Mouse (Mus musculus): ENCODE results near the gene Car10. TPM values are rescaled to one million over a fixed set of nuclear protein-coding genes. Genes with fewer than 3 reads are reported as not detected.

Car10 gene
- polyA plus RNA-seq, 1 experiment from 2014 or later: 0.08 TPM

DNA sequence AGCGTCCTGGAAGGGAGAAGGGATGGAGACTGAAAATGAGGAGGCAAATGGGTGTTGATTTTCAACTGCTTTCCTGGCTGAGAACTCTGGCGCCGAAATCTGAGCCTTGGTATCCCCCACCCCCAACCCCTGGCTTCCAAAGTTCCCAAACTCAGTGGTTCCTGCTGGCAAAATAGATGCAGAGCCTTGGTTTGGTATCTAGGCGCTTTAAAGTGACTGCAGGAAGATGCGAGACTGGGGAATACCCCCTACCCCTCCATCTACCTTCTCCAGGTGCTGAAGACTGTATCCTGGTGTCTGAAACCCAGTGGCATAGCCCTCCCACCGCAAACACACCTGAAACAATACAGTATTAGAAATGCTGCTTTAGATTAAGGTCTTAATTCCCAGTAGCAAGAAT, 2.8 kb downstream of the Car10 start:
- no peak overlapping the region for H3K9ac ChIP-seq (ENCODE audit: low read length)
- H3K4me3 ChIP-seq (ENCODE audit: low read depth, low read length): no peak overlapping the region
- peaks cover 47% of the 10 kb centered on the region for H3K27me3 ChIP-seq (ENCODE audit: control insufficient read depth, insufficient read depth, low read length)
- no peaks in the 10 kb centered on the region for H3K9me3 ChIP-seq (ENCODE audit: control insufficient read depth, low read length)
- ATAC-seq (ENCODE audit: insufficient number of reproducible peaks, low FRiP score, low TSS enrichment, low read depth) (no peak), DNase-seq (ENCODE audit: low spot score) (no peak)
- no peak overlapping the region for H3K27ac ChIP-seq (replicated peaks; ENCODE audit: low read depth, low read length)
- 3% methylated on average over 6 of the region's 6 CpGs for WGBS
- no peak overlapping the region for H3K4me2 ChIP-seq (ENCODE audit: low read depth, severe bottlenecking)
- H3K4me1 ChIP-seq (ENCODE audit: control insufficient read depth, insufficient read depth, low read length): no peaks in the 10 kb centered on the region; the same call in 1 of the 2 replicates
- H3K36me3 ChIP-seq (ENCODE audit: control insufficient read depth, insufficient read depth, low read length): no peaks in the 10 kb centered on the region

GRCm38 (mm10) chr11:93101106-93101505, 3.3 kb downstream of the Car10 start:
- H3K4me2 ChIP-seq (ENCODE audit: low read depth, severe bottlenecking): no peak overlapping the region
- ATAC-seq (ENCODE audit: insufficient number of reproducible peaks, low FRiP score, low TSS enrichment, low read depth) (no peak), DNase-seq (ENCODE audit: low spot score) (no peak)
- H3K27me3 ChIP-seq (ENCODE audit: control insufficient read depth, insufficient read depth, low read length): peaks cover 47% of the 10 kb centered on the region
- no peaks in the 10 kb centered on the region; the same call in 1 of the 2 replicates for H3K4me1 ChIP-seq (ENCODE audit: control insufficient read depth, insufficient read depth, low read length)
- no peaks in the 10 kb centered on the region for H3K9me3 ChIP-seq (ENCODE audit: control insufficient read depth, low read length)
- H3K4me3 ChIP-seq (ENCODE audit: low read depth, low read length): no peak overlapping the region
- no peaks in the 10 kb centered on the region for H3K36me3 ChIP-seq (ENCODE audit: control insufficient read depth, insufficient read depth, low read length)
- no peak overlapping the region for H3K27ac ChIP-seq (replicated peaks; ENCODE audit: low read depth, low read length)
- H3K9ac ChIP-seq (ENCODE audit: low read length): no peak overlapping the region
- WGBS: 13% methylated on average over 2 of the region's 2 CpGs

DNA sequence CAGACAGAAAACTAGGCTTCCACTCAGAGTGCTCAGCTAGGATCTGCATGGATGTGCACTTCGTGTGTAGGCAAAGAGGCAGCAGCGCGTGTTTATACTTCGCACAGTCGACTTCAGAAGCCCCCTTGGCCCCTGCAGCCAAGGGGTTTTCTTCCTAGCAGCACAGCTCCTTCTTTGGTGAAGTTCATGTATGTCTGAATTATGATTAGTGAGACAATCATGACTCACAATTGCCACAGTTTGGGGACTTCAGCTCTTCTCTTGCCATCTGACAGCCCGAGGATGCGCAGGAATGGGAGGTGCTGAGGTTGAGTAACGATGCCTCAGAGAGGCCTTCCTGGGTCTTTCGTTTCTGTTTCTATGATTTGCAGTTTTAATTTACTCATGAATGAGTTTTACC, 4.5 kb downstream of the Car10 start:
- ATAC-seq (ENCODE audit: insufficient number of reproducible peaks, low FRiP score, low TSS enrichment, low read depth) (no peak), DNase-seq (ENCODE audit: low spot score) (no peak)
- Histone ChIP-seq H3K36me3 (ENCODE audit: control insufficient read depth, insufficient read depth, low read length) (no peaks in the 10 kb centered on the region), H3K9ac (ENCODE audit: low read length) (no peak overlapping the region), H3K4me1 (ENCODE audit: control insufficient read depth, insufficient read depth, low read length) (no peaks in the 10 kb centered on the region; the same call in 1 of the 2 replicates), H3K27ac (replicated peaks; ENCODE audit: low read depth, low read length) (no peak overlapping the region), H3K27me3 (ENCODE audit: control insufficient read depth, insufficient read depth, low read length) (peaks cover 44% of the 10 kb centered on the region), H3K4me2 (ENCODE audit: low read depth, severe bottlenecking) (no peak overlapping the region), H3K9me3 (ENCODE audit: control insufficient read depth, low read length) (no peaks in the 10 kb centered on the region), H3K4me3 (ENCODE audit: low read depth, low read length) (no peak overlapping the region)
- 91% methylated on average over 9 of the region's 9 CpGs for WGBS

DNA sequence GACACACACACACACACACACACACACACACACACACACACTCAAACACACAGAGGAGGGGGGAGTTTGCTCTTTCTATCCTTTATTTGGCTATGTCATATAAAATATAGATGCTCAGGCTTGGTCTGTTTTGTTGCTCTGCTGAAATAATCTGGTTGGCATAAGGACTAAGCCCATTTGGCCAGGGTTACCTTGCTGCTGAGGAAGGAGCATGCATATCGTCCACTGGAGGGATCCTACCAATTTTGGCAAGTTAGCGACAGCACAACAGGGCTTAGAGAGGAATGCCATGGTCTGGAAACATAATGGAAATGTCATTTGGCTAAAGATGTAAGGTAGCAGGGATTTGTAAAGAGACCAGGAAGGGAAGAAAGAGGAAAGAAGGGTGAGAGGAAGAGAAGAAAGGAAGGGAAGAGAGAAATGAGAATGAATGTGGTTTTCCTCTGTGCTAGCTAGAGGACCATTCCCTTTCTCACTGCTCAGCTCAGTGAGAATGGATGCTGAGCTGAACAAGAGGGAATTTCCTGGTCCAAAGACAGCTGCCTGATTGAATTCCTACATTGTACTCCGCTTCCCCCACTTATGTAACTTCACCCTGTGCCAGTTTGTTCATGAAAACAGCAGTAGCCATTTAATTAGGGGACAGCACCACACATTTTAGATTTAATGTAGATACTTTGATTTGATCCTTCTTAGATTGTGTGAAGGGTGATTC, 5.4 kb downstream of the Car10 start:
- H3K36me3 ChIP-seq (ENCODE audit: control insufficient read depth, insufficient read depth, low read length): no peaks in the 10 kb centered on the region
- DNase-seq (ENCODE audit: low spot score) (no peak), ATAC-seq (ENCODE audit: insufficient number of reproducible peaks, low FRiP score, low TSS enrichment, low read depth) (no peak)
- H3K27me3 ChIP-seq (ENCODE audit: control insufficient read depth, insufficient read depth, low read length): peaks cover 34% of the 10 kb centered on the region
- no peak overlapping the region for H3K4me2 ChIP-seq (ENCODE audit: low read depth, severe bottlenecking)
- 65% methylated on average over 3 of the region's 3 CpGs for WGBS
- no peak overlapping the region for H3K27ac ChIP-seq (replicated peaks; ENCODE audit: low read depth, low read length)
- H3K9me3 ChIP-seq (ENCODE audit: control insufficient read depth, low read length): no peaks in the 10 kb centered on the region
- no peak overlapping the region for H3K9ac ChIP-seq (ENCODE audit: low read length)
- H3K4me3 ChIP-seq (ENCODE audit: low read depth, low read length): no peak overlapping the region
- H3K4me1 ChIP-seq (ENCODE audit: control insufficient read depth, insufficient read depth, low read length): no peaks in the 10 kb centered on the region; the same call in 1 of the 2 replicates

DNA sequence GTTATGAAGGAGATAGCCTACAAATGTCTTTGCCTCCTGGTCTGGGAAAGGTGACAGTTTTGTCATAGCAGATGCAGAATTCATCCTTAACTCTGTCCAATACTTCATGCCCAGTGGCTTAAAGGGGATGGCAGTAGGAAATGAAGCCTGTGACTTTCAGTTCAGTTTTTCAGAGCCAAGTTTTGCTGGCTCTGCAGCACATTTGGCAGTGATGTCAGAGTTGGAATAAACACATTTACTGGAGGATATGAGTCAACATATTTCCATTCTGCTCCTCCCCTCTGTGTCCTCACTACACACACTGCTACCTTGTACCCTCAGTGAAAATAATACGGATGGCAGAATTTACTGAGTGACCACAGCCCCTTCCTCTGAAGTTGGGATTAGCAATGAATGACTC, 11.6 kb downstream of the Car10 start:
- ATAC-seq (ENCODE audit: insufficient number of reproducible peaks, low FRiP score, low TSS enrichment, low read depth) (no peak), DNase-seq (ENCODE audit: low spot score) (no peak)
- Histone ChIP-seq H3K27ac (replicated peaks; ENCODE audit: low read depth, low read length) (no peak overlapping the region), H3K9me3 (ENCODE audit: control insufficient read depth, low read length) (no peaks in the 10 kb centered on the region), H3K4me3 (ENCODE audit: low read depth, low read length) (no peak overlapping the region), H3K36me3 (ENCODE audit: control insufficient read depth, insufficient read depth, low read length) (no peaks in the 10 kb centered on the region), H3K9ac (ENCODE audit: low read length) (no peak overlapping the region), H3K27me3 (ENCODE audit: control insufficient read depth, insufficient read depth, low read length) (no peaks in the 10 kb centered on the region), H3K4me2 (ENCODE audit: low read depth, severe bottlenecking) (no peak overlapping the region), H3K4me1 (ENCODE audit: control insufficient read depth, insufficient read depth, low read length) (no peaks in the 10 kb centered on the region)
- WGBS: 87% methylated on average over 1 of the region's 1 CpGs

DNA sequence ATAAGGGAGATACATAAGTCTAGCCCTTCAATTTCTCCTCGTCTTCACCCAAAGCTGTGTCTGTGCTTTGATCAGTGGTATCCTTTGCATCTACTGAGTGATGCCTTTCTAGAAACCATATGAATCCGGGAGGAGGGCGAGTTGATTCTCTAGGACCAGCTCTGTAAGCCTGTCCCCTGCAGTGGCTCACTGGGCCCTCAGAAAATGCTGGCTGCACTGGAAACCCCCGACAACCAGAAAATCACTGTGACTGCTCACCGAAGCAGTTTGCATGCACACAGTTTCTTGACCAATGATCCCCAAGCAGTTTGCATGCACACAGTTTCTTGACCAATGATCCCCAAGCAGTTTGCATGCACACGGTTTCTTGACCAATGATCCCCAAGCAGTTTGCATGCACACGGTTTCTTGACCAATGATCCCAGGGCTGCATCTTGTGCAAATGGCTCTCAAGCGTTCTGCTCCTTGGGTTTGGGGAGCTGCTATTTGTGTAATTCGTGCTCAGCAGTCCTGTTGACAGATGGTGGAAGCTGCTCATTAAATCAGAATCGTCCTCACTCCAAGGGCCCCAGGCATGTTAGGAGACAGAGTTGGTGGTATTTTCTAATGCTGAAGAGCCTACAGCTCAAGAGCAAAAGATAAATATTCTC, 23.1 kb downstream of the Car10 start:
- 80% methylated on average over 10 of the region's 10 CpGs for WGBS
- H3K9ac ChIP-seq (ENCODE audit: low read length): no peak overlapping the region
- H3K4me2 ChIP-seq (ENCODE audit: low read depth, severe bottlenecking): no peak overlapping the region
- no peaks in the 10 kb centered on the region for H3K4me1 ChIP-seq (ENCODE audit: control insufficient read depth, insufficient read depth, low read length)
- H3K27me3 ChIP-seq (ENCODE audit: control insufficient read depth, insufficient read depth, low read length): no peaks in the 10 kb centered on the region
- no peak overlapping the region for H3K27ac ChIP-seq (replicated peaks; ENCODE audit: low read depth, low read length)
- H3K4me3 ChIP-seq (ENCODE audit: low read depth, low read length): no peak overlapping the region
- no peaks in the 10 kb centered on the region for H3K36me3 ChIP-seq (ENCODE audit: control insufficient read depth, insufficient read depth, low read length)
- ATAC-seq (ENCODE audit: insufficient number of reproducible peaks, low FRiP score, low TSS enrichment, low read depth) (no peak), DNase-seq (ENCODE audit: low spot score) (no peak)
- no peaks in the 10 kb centered on the region for H3K9me3 ChIP-seq (ENCODE audit: control insufficient read depth, low read length)

DNA sequence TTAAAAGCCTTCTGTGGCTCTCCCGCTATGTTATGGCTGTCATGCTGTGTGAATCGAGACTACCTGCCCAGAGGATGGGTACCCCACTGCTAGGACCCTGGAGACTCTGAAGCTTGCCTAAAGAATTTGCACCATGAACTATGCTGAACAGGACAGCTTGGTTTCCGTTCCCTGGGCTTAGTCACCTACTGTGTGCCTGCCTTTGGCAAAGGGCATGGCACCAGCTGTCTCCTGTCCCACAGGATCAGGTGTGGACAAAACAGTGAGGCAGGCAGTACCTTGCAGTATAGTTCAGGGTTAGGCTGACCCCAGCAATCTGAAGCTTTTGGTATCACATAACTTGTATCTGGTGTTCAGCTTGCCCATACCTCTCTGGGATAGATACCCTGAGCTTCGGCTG, 25.9 kb downstream of the Car10 start:
- DNase-seq (ENCODE audit: low spot score) (no peak), ATAC-seq (ENCODE audit: insufficient number of reproducible peaks, low FRiP score, low TSS enrichment, low read depth) (no peak)
- no peaks in the 10 kb centered on the region for H3K9me3 ChIP-seq (ENCODE audit: control insufficient read depth, low read length)
- no peak overlapping the region for H3K27ac ChIP-seq (replicated peaks; ENCODE audit: low read depth, low read length)
- H3K4me2 ChIP-seq (ENCODE audit: low read depth, severe bottlenecking): no peak overlapping the region
- no peaks in the 10 kb centered on the region for H3K36me3 ChIP-seq (ENCODE audit: control insufficient read depth, insufficient read depth, low read length)
- 76% methylated on average over 4 of the region's 4 CpGs for WGBS
- no peaks in the 10 kb centered on the region for H3K27me3 ChIP-seq (ENCODE audit: control insufficient read depth, insufficient read depth, low read length)
- no peak overlapping the region for H3K9ac ChIP-seq (ENCODE audit: low read length)
- H3K4me3 ChIP-seq (ENCODE audit: low read depth, low read length): no peak overlapping the region
- no peaks in the 10 kb centered on the region for H3K4me1 ChIP-seq (ENCODE audit: control insufficient read depth, insufficient read depth, low read length)

DNA sequence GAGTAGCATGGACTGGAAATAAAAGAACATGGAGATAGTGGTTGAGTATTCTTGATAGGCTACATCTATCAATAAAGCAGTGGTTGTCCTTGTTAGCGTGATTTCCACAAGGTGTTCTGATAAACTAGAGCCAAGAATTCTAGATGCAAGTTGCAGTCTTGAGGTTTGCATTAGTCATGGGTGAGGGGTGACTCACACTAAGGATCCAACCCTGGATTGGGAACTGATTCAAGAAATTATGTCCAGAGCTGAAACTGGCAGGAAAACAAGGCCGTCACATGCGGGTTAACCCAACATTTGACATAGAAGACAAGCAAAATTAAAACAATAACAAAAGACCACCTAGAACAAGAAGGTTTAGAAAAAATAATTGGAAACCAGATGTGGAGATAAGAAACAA, 28.6 kb downstream of the Car10 start:
- Histone ChIP-seq H3K4me1 (ENCODE audit: control insufficient read depth, insufficient read depth, low read length) (no peaks in the 10 kb centered on the region), H3K27me3 (ENCODE audit: control insufficient read depth, insufficient read depth, low read length) (no peaks in the 10 kb centered on the region), H3K4me3 (ENCODE audit: low read depth, low read length) (no peak overlapping the region), H3K9me3 (ENCODE audit: control insufficient read depth, low read length) (no peaks in the 10 kb centered on the region), H3K27ac (replicated peaks; ENCODE audit: low read depth, low read length) (no peak overlapping the region), H3K4me2 (ENCODE audit: low read depth, severe bottlenecking) (no peak overlapping the region), H3K9ac (ENCODE audit: low read length) (no peak overlapping the region), H3K36me3 (ENCODE audit: control insufficient read depth, insufficient read depth, low read length) (no peaks in the 10 kb centered on the region)
- 91% methylated on average over 3 of the region's 3 CpGs for WGBS
- DNase-seq (ENCODE audit: low spot score) (no peak), ATAC-seq (ENCODE audit: insufficient number of reproducible peaks, low FRiP score, low TSS enrichment, low read depth) (no peak)

All from limb, embryonic 11.5 days (tissue).